9 mouse cellular contexts compared by ENCODE assay signal in genomic region chr4:148038079-148038599, GRCm38 (mm10). TPM values are rescaled to one million over a fixed set of nuclear protein-coding genes. Genes with fewer than 3 reads are reported as not detected.
A peak's percentile ranks its signal among the peaks of the same experiment; 100 is the strongest.
DNase-seq lines count a peak whose midpoint lies in the region; ATAC-seq and TF ChIP-seq lines count a peak whose summit lies in the region.
"Had no signal": no experiment of that assay in that cellular context is flagged by ENCODE, and none has a peak within 500 bp of the region (broad histone marks: within the 10 kb centered on the region; RNA-seq: fewer than 3 reads in every experiment).

No protein-coding gene starts in this region.

- peak overlapping the region; percentile 97 for H3K4me2 ChIP-seq in liver, embryonic 13.5 days

- H3K79me2 ChIP-seq in heart, adult 2 months (replicated peaks; ENCODE audit: control insufficient read depth, insufficient read depth, low read length), result no peaks in the 10 kb centered on the region

- peak; percentile 30 for TF ChIP-seq CTCF in heart, adult 2 months (IDR thresholded peaks at IDR 0.05)
- TF ChIP-seq CTCF in thymus, adult 2 months (IDR thresholded peaks at IDR 0.05; ENCODE audit: borderline replicate concordance, control insufficient read depth, extremely low read depth, insufficient read depth, low read length, poor library complexity), result 0 out of 2 replicates have a peak, but pooled peaks have one; percentile 16

- no peak for DNase-seq in heart, adult 2 months
- no peak for DNase-seq in heart, adult 11 months
- no peak for DNase-seq in thymus, adult 2 months
- no peak for DNase-seq in thymus, postnatal 25 days
- no peak for DNase-seq in liver, embryonic 13.5 days
- DNase-seq in B cell, adult 2 months, result no peak
- DNase-seq in right cerebral cortex, postnatal 10 days (ENCODE audit: low spot score in 2 of 2), result no peak
- no peak for DNase-seq in spleen, adult 12 weeks (ENCODE audit: low spot score)

- intact Hi-C loops in heart, adult 2 months (cut with DNase I), result loop anchor here (2.0 kb wide), 1 partner anchor 45 kb away; no protein-coding TSS in a partner anchor

- H3K9ac ChIP-seq in heart, adult 2 months (ENCODE audit: low read depth, low read length), result peak overlapping the region; percentile 91
- peak overlapping the region; percentile 78 for H3K9ac ChIP-seq in liver, embryonic 13.5 days

- H3K9me3 ChIP-seq in liver, embryonic 13.5 days (replicated peaks), result no peaks in the 10 kb centered on the region

- no peak for ATAC-seq in liver, embryonic 13.5 days (ENCODE audit: low read depth)

- no peaks in the 10 kb centered on the region for H3K36me3 ChIP-seq in heart, adult 2 months (ENCODE audit: control insufficient read depth, insufficient read depth, low read length)
- no peaks in the 10 kb centered on the region for H3K36me3 ChIP-seq in thymus, adult 2 months (ENCODE audit: control insufficient read depth, insufficient read depth, low read length)
- peaks cover 16% of the 10 kb centered on the region for H3K36me3 ChIP-seq in liver, embryonic 13.5 days

- H3K4me3 ChIP-seq in heart, adult 2 months, result peak overlapping the region; percentile 58
- peak overlapping the region; percentile 77 for H3K4me3 ChIP-seq in thymus, adult 2 months (ENCODE audit: control insufficient read depth, insufficient read depth, low read length)
- peak overlapping the region; percentile 81 for H3K4me3 ChIP-seq in liver, embryonic 13.5 days (replicated peaks)

- H3K4me1 ChIP-seq in heart, adult 2 months (ENCODE audit: control insufficient read depth, insufficient read depth, low read length), result peaks cover 18% of the 10 kb centered on the region
- peaks cover 34% of the 10 kb centered on the region for H3K4me1 ChIP-seq in thymus, adult 2 months (replicated peaks; ENCODE audit: control insufficient read depth, insufficient read depth, low read length)
- peaks cover 58% of the 10 kb centered on the region for H3K4me1 ChIP-seq in liver, embryonic 13.5 days (replicated peaks)

- TF ChIP-seq EP300 in heart, adult 2 months (IDR thresholded peaks at IDR 0.05; ENCODE audit: insufficient read depth, low read depth, low read length), result no peak

- TF ChIP-seq POLR2A in heart, adult 2 months (IDR thresholded peaks at IDR 0.05; ENCODE audit: insufficient read depth, low read depth, low read length), result no peak
- no peak for TF ChIP-seq POLR2A in thymus, adult 2 months (IDR thresholded peaks at IDR 0.05; ENCODE audit: control insufficient read depth, extremely low read depth, insufficient read depth, low read length, poor library complexity)

- H3K27me3 ChIP-seq in heart, adult 2 months (ENCODE audit: control insufficient read depth, insufficient read depth, low read length), result no peaks in the 10 kb centered on the region
- no peaks in the 10 kb centered on the region for H3K27me3 ChIP-seq in thymus, adult 2 months (ENCODE audit: control insufficient read depth, insufficient read depth, low read length)
- H3K27me3 ChIP-seq in liver, embryonic 13.5 days, result no peaks in the 10 kb centered on the region

- 7% methylated on average over 26 of the region's 26 CpGs for WGBS in heart, adult 2 months
- 6% methylated on average over 26 of the region's 26 CpGs for WGBS in thymus, adult 2 months
- WGBS in liver, embryonic 13.5 days (ENCODE audit: insufficient replicate concordance), result 6% methylated on average over 26 of the region's 26 CpGs

- H3K27ac ChIP-seq in heart, adult 2 months, result peak overlapping the region; percentile 91
- H3K27ac ChIP-seq in thymus, adult 2 months (ENCODE audit: control insufficient read depth, insufficient read depth, low read length), result peak overlapping the region; percentile 11; the same call in 1 of the 2 replicates
- peak overlapping the region; percentile 87 for H3K27ac ChIP-seq in liver, embryonic 13.5 days

RNA-seq across cellular contexts. Expression of gene Clcn6, which starts 0.5 kb away (rescaled TPM):
- total RNA-seq in heart, adult 2 months (2021), result 1 to 10 TPM; 7.5 to 8.1 TPM
- 8.9 and 9.0 TPM in 2 replicates for polyA plus RNA-seq in heart, adult 2 months (2012; rRNA removed)
- polyA plus RNA-seq in thymus, adult 2 months (2012; rRNA removed), result 37.9 and 39.4 TPM in 2 replicates
- 1.5 and 1.7 TPM in 2 replicates for polyA plus RNA-seq in liver, embryonic 13.5 days (2015; fragmentation: Nextera tagmentation; extraction: Ambion mirVana)

RNA-seq across cellular contexts. Expression of gene Mthfr, which starts 0.7 kb away (rescaled TPM):
- 10 to 100 TPM in 1 of 2 experiments, 1 to 10 TPM in 1; 8.2 to 11.0 TPM for total RNA-seq in heart, adult 2 months (2021)
- polyA plus RNA-seq in heart, adult 2 months (2012; rRNA removed), result 15.7 and 17.3 TPM in 2 replicates
- 28.3 and 30.2 TPM in 2 replicates for polyA plus RNA-seq in thymus, adult 2 months (2012; rRNA removed)
- 8.9 and 10.7 TPM in 2 replicates for polyA plus RNA-seq in liver, embryonic 13.5 days (2015; fragmentation: Nextera tagmentation; extraction: Ambion mirVana)

RNA-seq across cellular contexts. Expression of gene Nppa, which starts 37.6 kb away (rescaled TPM):
- total RNA-seq in heart, adult 2 months (2021), result 1,000 to 10,000 TPM; 1,237 to 1,820 TPM
- polyA plus RNA-seq in heart, adult 2 months (2012; rRNA removed), result 4,085 and 4,474 TPM in 2 replicates
- 1.6 and 195 TPM in 2 replicates for polyA plus RNA-seq in thymus, adult 2 months (2012; rRNA removed)
- polyA plus RNA-seq in liver, embryonic 13.5 days (2015; fragmentation: Nextera tagmentation; extraction: Ambion mirVana), result 0.48 and 5.6 TPM in 2 replicates
- total RNA-seq: common myeloid progenitor, adult 5-6 weeks had no signal

RNA-seq across cellular contexts. Expression of gene Agtrap, which starts 49.7 kb away (rescaled TPM):
- 10 to 100 TPM; 38.3 to 47.1 TPM for total RNA-seq in heart, adult 2 months (2021)
- polyA plus RNA-seq in heart, adult 2 months (2012; rRNA removed), result 26.8 and 40.2 TPM in 2 replicates
- polyA plus RNA-seq in thymus, adult 2 months (2012; rRNA removed), result 98.0 and 106 TPM in 2 replicates
- polyA plus RNA-seq in liver, embryonic 13.5 days (2015; fragmentation: Nextera tagmentation; extraction: Ambion mirVana), result 11.2 and 11.7 TPM in 2 replicates

RNA-seq across cellular contexts. Expression of gene Nppb, which starts 52.6 kb away (rescaled TPM):
- 100 to 1,000 TPM; 117 to 262 TPM for total RNA-seq in heart, adult 2 months (2021)
- 204 and 212 TPM in 2 replicates for polyA plus RNA-seq in heart, adult 2 months (2012; rRNA removed)
- 0.24 and 2.3 TPM in 2 replicates for polyA plus RNA-seq in thymus, adult 2 months (2012; rRNA removed)
- 0.38 TPM in 1 of 2 replicates, not detected in the other for polyA plus RNA-seq in liver, embryonic 13.5 days (2015; fragmentation: Nextera tagmentation; extraction: Ambion mirVana)
- total RNA-seq: common myeloid progenitor, adult 5-6 weeks had no signal

Comparison
In these comparisons a context has a peak if more than half of its experiments do, and no peak if none do; other contexts are left out.
1. H3K27ac ChIP-seq: peak in every context shown above with its lines; median percentile 91 in heart, adult 2 months; 87 in liver, embryonic 13.5 days; 11 in thymus, adult 2 months.